Mouse (Mus musculus) heart, postnatal 0 days (tissue): ENCODE data around the gene Ccdc30.

Source experiments
- CTCF ChIP-seq: IDR thresholded peaks from 2 replicates; pipeline ENCODE4 v1.5.1; 2016; ENCODE audit warnings: antibody characterized with exemption, control low read depth, low read depth
- EP300 ChIP-seq: IDR thresholded peaks from 2 replicates; pipeline ENCODE4 v1.6.1; 2016; ENCODE audit warnings: antibody characterized with exemption, low read depth

DNA sequence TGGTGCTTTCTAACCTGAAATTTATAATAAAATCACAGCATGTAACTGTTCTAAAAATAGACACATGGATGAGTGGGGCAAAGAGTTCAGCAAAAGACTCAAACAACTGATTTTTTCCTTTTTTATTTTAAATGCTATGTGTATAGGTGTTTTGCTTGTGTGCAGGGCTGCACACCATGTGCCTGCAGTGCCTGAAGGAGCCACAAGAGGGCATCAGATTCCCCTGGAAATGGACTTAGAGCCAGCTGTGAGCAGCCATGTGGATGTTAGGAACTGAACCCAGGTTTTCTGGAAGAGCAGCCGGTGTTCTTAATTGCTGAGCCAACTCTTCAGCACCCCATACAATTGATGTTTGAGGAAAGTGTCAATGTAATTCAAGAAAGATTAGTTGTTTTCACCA is 25.0 kb downstream of the Ccdc30 start:
- TF ChIP-seq CTCF (peak; percentile 28; the same call in 1 of the 2 replicates), EP300 (no peak)
